8 mouse cellular contexts compared by ENCODE assay signal in the genomic region with DNA sequence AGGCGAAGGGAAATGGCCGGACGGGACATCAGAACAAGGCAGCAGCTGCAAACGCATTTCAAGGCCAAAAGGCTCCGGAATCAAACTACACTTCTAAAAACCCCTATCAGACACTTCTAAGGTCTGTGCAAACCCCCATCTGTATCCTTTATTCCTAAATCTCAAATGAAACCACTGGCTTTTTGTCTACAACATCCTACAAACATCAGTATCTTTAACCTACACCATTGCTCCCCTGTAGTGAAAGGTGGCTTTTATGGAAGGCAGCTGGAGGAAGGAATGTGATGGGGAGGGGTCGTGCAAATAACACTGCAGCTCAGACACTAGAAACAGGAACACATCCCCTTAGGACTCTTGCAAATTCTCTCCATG. TPM values are rescaled to one million over a fixed set of nuclear protein-coding genes. Genes with fewer than 3 reads are reported as not detected.
DNase-seq lines count a peak whose midpoint lies in the region; ATAC-seq and TF ChIP-seq lines count a peak whose summit lies in the region.

No protein-coding gene starts in this region.

- no peak for TF ChIP-seq CTCF in G1E (IDR thresholded peaks at IDR 0.05; ENCODE audit: low read depth, low read length)
- TF ChIP-seq CTCF in stomach, postnatal 0 days (IDR thresholded peaks at IDR 0.05; ENCODE audit: low read depth) = no peak

- ATAC-seq in G1E (ENCODE audit: extremely low read depth, insufficient number of reproducible peaks, low FRiP score, poor library complexity, severe bottlenecking) = no peak
- no peak for ATAC-seq in forebrain, embryonic 16.5 days
- ATAC-seq in limb, embryonic 14.5 days (ENCODE audit: low FRiP score, low read depth) = peak; percentile 1; the same call in 1 of the 2 replicates
- ATAC-seq in stomach, postnatal 0 days (ENCODE audit: low FRiP score, low TSS enrichment) = no peak

- peak overlapping the region; percentile 84 for H3K9ac ChIP-seq in forebrain, embryonic 16.5 days (replicated peaks; ENCODE audit: low read depth, low read length)
- H3K9ac ChIP-seq in limb, embryonic 14.5 days (ENCODE audit: low read depth, low read length, severe bottlenecking) = peak overlapping the region; percentile 84
- peak overlapping the region; percentile 77 for H3K9ac ChIP-seq in stomach, postnatal 0 days (ENCODE audit: low read length)

- H3K9me3 ChIP-seq in heart, embryonic 10.5 days = no peaks in the 10 kb centered on the region
- no peaks in the 10 kb centered on the region for H3K9me3 ChIP-seq in G1E (replicated peaks)
- H3K9me3 ChIP-seq in forebrain, embryonic 16.5 days (ENCODE audit: control insufficient read depth, low read length) = no peaks in the 10 kb centered on the region
- no peaks in the 10 kb centered on the region for H3K9me3 ChIP-seq in limb, embryonic 14.5 days (ENCODE audit: control insufficient read depth, low read length)
- no peaks in the 10 kb centered on the region for H3K9me3 ChIP-seq in stomach, postnatal 0 days (ENCODE audit: control insufficient read depth, low read length)

- H3K4me3 ChIP-seq in heart, embryonic 10.5 days = peak overlapping the region; percentile 89
- peak overlapping the region; percentile 84 for H3K4me3 ChIP-seq in G1E (ENCODE audit: low read depth, low read length)
- peak overlapping the region; percentile 81 for H3K4me3 ChIP-seq in forebrain, embryonic 16.5 days (replicated peaks; ENCODE audit: low read length)
- H3K4me3 ChIP-seq in limb, embryonic 14.5 days (replicated peaks; ENCODE audit: low read length) = peak overlapping the region; percentile 82
- peak overlapping the region; percentile 78 for H3K4me3 ChIP-seq in stomach, postnatal 0 days (ENCODE audit: low read depth, low read length)

- no peaks in the 10 kb centered on the region for H3K27me3 ChIP-seq in heart, embryonic 10.5 days (ENCODE audit: insufficient read depth, poor library complexity, severe bottlenecking)
- H3K27me3 ChIP-seq in G1E (ENCODE audit: insufficient read depth, low read length) = peaks cover 2% of the 10 kb centered on the region; the same call in 1 of the 2 replicates
- H3K27me3 ChIP-seq in forebrain, embryonic 16.5 days (replicated peaks; ENCODE audit: control insufficient read depth, insufficient read depth, low read length) = no peaks in the 10 kb centered on the region
- H3K27me3 ChIP-seq in limb, embryonic 14.5 days (ENCODE audit: control insufficient read depth, insufficient read depth, low read length) = no peaks in the 10 kb centered on the region
- H3K27me3 ChIP-seq in stomach, postnatal 0 days (ENCODE audit: control insufficient read depth, insufficient read depth, low read length) = no peaks in the 10 kb centered on the region

- peak overlapping the region; percentile 95; the same call in 1 of the 2 replicates for H3K27ac ChIP-seq in heart, embryonic 10.5 days
- peak overlapping the region; percentile 97 for H3K27ac ChIP-seq in forebrain, embryonic 16.5 days (ENCODE audit: low read length)
- H3K27ac ChIP-seq in limb, embryonic 14.5 days (replicated peaks; ENCODE audit: low read depth, low read length) = no peak overlapping the region
- H3K27ac ChIP-seq in stomach, postnatal 0 days (replicated peaks) = 0 out of 2 replicates have a peak overlapping the region, but pooled peaks have one; percentile 24

- TF ChIP-seq EP300 in stomach, postnatal 0 days (optimal IDR thresholded peaks at IDR 0.05) = no peak

- H3K4me1 ChIP-seq in heart, embryonic 10.5 days = peaks cover 24% of the 10 kb centered on the region
- peaks cover 78% of the 10 kb centered on the region for H3K4me1 ChIP-seq in G1E (ENCODE audit: insufficient read depth, low read depth, low read length)
- peaks cover 27% of the 10 kb centered on the region for H3K4me1 ChIP-seq in forebrain, embryonic 16.5 days (replicated peaks; ENCODE audit: control insufficient read depth, insufficient read depth, low read length)
- H3K4me1 ChIP-seq in limb, embryonic 14.5 days (ENCODE audit: control insufficient read depth, insufficient read depth, low read length) = peaks cover 17% of the 10 kb centered on the region
- H3K4me1 ChIP-seq in stomach, postnatal 0 days (replicated peaks; ENCODE audit: control insufficient read depth, insufficient read depth) = no peaks in the 10 kb centered on the region

- intact Hi-C loops in heart, postnatal 14 days (cut with DNase I) = loop anchor here (5.0 kb wide), 2 partner anchors 122 to 278 kb away; no protein-coding TSS in a partner anchor

- 8% methylated on average over 6 of the region's 6 CpGs for WGBS in heart, embryonic 10.5 days
- 2% methylated on average over 6 of the region's 6 CpGs for WGBS in forebrain, embryonic 16.5 days
- under 1% methylated on average over 6 of the region's 6 CpGs for WGBS in limb, embryonic 14.5 days
- 5% methylated on average over 6 of the region's 6 CpGs for WGBS in stomach, postnatal 0 days

- peak overlapping the region; percentile 86 for H3K4me2 ChIP-seq in forebrain, embryonic 16.5 days (ENCODE audit: low read length)
- peak overlapping the region; percentile 50 for H3K4me2 ChIP-seq in limb, embryonic 14.5 days (replicated peaks; ENCODE audit: low read depth, low read length, severe bottlenecking)
- H3K4me2 ChIP-seq in stomach, postnatal 0 days (replicated peaks; ENCODE audit: low read depth) = peak overlapping the region; percentile 85

- no peaks in the 10 kb centered on the region for H3K36me3 ChIP-seq in heart, embryonic 10.5 days
- H3K36me3 ChIP-seq in G1E (replicated peaks) = no peaks in the 10 kb centered on the region
- H3K36me3 ChIP-seq in forebrain, embryonic 16.5 days (ENCODE audit: control insufficient read depth, insufficient read depth) = no peaks in the 10 kb centered on the region
- no peaks in the 10 kb centered on the region for H3K36me3 ChIP-seq in limb, embryonic 14.5 days (ENCODE audit: control insufficient read depth, insufficient read depth, low read length)
- H3K36me3 ChIP-seq in stomach, postnatal 0 days (ENCODE audit: control insufficient read depth, insufficient read depth, low read length) = no peaks in the 10 kb centered on the region

- DNase-seq in heart, embryonic 10.5 days (ENCODE audit: low spot score) = no peak
- DNase-seq in heart, postnatal 14 days = no peak
- DNase-seq in G1E (ENCODE audit: low spot score) = no peak
- no peak for DNase-seq in limb, embryonic 14.5 days (ENCODE audit: low spot score)
- DNase-seq in stomach, postnatal 0 days (ENCODE audit: low spot score) = no peak
- no peak for DNase-seq in frontal cortex, adult 2 months (ENCODE audit: extremely low spot score in 1 of 2, low spot score in 1 of 2)
- no peak for DNase-seq in layer of hippocampus, adult 18-20 months (ENCODE audit: low spot score in 2 of 2)

- TF ChIP-seq POLR2A in limb, embryonic 14.5 days (IDR thresholded peaks at IDR 0.05; ENCODE audit: borderline replicate concordance, extremely low read depth, insufficient read depth, insufficient read length) = no peak

RNA-seq across cellular contexts. Expression of a gene that starts 1.1 kb away (rescaled TPM):
- 10.7 and 16.7 TPM in 2 replicates for polyA plus RNA-seq in heart, embryonic 10.5 days (2016; fragmentation: Nextera tagmentation; extraction: Ambion mirVana)
- total RNA-seq in heart, postnatal 14 days (2021) = 10 to 100 TPM; 30.8 to 31.0 TPM
- total RNA-seq in G1E (2014; fragmentation: Nextera tagmentation) (133 and 139 TPM in 2 replicates), G1E (2017) (40.3 and 46.1 TPM in 2 replicates)
- 10.9 and 14.8 TPM in 2 replicates for polyA plus RNA-seq in G1E (2012)
- polyA plus RNA-seq in forebrain, embryonic 16.5 days (2015; fragmentation: Nextera tagmentation; extraction: Ambion mirVana) = 49.5 and 56.6 TPM in 2 replicates
- polyA plus RNA-seq in limb, embryonic 14.5 days (2012; rRNA removed) = 39.6 and 43.1 TPM in 2 replicates
- polyA plus RNA-seq in limb, embryonic 14.5 days (2014; fragmentation: Nextera tagmentation; extraction: Ambion mirVana) = 33.3 and 35.1 TPM in 2 replicates
- 21.2 and 21.3 TPM in 2 replicates for polyA plus RNA-seq in stomach, postnatal 0 days (2015; fragmentation: Nextera tagmentation; extraction: Ambion mirVana)
- polyA plus RNA-seq in frontal cortex, adult 2 months (2012; rRNA removed) = 131 and 148 TPM in 2 replicates
- 100 to 1,000 TPM; 160 to 169 TPM for total RNA-seq in layer of hippocampus, adult 18-20 months (2021)
